Mouse (Mus musculus): Measurements from ENCODE around the gene Carm1.

DNA sequence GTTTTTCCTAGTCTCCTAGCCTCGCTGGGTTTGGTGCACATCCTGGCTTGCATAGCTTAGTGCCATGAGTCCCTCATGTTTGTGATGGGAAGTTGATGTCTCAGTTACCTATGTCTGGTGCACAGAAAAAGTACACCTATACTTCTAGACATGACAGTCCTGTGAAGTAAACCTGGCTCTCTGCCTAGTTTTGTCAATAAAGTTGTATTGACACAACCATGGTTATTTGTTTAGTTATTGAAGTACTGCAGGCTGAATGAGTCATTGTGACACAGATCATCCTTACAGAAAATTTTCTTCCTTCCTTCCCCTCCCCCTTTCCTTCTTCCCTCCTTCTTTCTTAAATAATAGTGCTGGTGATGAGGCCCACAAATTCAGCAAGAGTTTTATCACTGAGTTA lies 17.7 kb downstream of the Carm1 start:
- TF ChIP-seq POLR2A (IDR thresholded peaks at IDR 0.05; ENCODE audit: low read depth, low read length) (no peak), CTCF (conservative IDR thresholded peaks at IDR 0.05; ENCODE audit: insufficient read depth, insufficient read length, low read depth, low read length) (no peak)
